Mouse (Mus musculus): ENCODE measurements at regions not wholly inside any gene's neighbourhood (a gene's known extent, or its start where the extent isn't known, plus 50 kb on each side); places are given as distances from the start of the nearest gene placed in this dataset.
"Not testable (repeated sequence)": the region's sequence is repeated elsewhere in the genome, so short reads cannot be mapped to it uniquely, and the experiment has no call there.

DNA sequence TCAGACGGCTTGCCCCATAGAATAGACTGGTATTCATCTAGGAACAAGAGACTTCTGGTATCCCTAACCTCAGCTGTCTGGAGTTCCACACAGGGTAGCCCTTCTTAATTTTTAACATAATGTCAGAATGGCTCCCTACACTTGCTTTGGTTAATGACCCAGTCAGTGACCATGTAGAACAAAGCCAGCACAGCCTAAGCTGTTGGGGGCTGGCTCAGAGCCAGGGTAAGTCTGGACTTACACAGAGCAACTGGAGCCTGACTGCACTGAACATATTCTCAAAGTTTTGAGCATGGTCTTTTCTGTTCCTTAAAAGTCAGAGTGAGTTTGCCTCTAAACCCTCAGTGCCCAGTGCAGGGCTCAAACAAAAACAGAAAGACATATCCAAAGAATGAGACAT lies 123.4 kb downstream of the Gm6685 start:
- peak; percentile 4 to 7 for DNase-seq

DNA sequence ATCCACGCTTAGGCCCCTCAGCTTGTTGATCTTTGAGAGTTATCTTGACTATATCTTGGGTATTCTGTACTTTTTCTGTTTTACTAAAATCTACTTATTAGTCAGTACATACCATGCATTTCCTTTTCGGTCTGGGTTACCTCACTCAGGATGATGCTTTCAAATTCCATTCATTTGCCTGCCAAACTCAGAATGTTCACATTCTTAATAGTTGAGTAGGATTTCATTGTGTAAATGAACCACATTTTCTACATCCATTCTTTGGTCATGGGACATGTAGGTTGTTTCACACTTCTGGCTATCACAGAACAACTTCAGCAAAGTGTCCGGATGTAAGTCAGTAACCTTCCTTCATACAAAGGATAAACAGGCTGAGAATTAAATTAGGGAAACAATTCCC lies 126.1 kb downstream of the Gm6685 start:
- DNase-seq, result no peak

DNA sequence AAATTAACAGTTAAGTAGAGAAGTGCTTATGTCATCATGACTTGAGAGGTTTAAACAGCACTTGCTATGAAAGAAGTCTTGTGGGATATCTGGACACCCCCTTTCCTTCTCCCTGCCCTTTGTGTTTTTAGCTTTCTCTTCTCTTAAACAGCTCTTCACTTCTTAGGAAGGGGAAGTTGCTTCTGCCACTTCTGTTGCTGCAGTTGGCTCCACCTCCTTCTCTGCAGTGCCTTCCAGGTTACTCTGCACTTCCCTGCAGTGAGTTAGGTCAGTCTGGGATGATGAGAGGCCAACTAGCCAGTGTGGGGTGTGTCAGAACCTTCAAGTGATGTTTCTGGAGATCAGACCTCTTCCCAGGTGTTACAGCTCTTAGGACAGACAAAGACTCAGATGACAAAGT lies 137.5 kb downstream of the Gm6685 start:
- no peak for DNase-seq

DNA sequence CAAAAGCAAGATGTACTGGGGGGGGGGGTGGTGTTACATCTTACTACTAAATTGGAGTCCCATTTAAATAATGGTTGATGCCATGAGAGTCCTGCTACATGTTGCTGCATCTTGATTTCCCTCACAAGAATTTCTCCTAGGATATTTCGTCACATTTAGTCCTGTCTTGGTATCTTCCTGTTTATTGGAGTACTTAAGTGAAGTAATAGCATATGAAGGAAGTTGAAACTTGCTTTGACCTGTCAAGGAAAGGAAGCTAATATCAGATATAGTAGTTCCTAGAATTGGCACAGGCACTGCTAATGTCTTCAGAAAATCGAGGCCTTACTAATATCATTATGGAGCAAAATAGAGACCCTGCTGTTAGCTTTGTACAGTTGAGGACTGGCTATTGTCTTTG lies 151.5 kb downstream of the Gm6685 start:
- DNase-seq, result no peak

DNA sequence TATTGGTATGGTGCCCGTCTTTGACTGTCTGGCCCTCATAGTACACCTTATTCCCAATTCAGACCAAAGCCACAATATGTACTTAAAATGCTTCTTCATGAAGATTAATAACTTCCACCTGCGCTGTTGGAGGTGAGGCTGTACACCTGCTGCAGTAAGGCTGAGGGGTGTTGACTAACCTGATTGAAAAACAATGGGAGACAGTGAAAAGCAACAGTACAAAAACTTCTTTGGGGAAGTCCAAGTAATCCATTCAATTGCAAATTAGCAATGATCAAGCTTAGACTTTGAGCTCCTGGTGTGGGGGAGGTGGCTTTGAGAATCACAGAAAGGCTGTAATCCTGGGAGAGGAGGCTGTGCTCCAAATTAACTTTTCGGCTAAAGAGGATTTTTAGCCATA lies 152.2 kb downstream of the Gm6685 start:
- not testable (repeated sequence) for DNase-seq

DNA sequence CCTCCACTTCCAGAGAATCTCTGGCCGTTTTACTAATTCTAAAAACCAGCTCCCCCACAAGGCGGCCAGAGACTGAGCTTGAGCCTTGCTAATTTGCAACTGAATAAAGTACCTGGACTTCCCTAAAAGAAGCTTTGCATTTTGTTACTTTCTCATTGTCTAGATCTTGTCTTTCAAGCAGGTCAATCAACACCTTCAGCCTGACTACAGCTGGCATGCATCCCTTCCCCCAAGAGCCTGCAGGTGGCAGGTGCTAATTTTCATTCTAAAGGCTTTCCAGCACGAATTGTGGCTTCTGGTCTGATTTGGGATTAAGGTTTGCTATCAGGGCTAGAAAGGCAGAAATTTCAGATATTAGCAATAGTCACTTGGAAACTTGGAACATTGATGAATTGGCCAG lies 168.4 kb downstream of the Gm6685 start:
- DNase-seq, result no peak

DNA sequence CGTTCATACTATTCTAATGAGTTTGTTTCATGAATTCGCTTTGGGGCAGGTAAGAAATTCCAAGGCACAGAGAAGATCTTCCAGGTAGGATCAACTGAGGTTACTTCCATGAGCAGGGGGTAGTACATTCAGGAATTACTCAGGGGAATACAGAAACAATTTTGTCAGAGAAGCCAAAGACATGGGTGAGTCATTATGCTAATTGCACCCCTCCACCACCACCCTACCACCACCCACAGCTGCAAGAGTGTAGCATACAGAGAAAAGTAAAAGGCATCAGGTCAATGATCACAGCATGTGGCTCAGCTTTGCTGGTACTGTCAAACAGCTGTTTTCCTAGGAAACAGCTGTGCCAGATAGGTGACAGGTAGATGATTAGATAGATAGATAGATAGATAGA lies 187.2 kb downstream of the Gm6685 start:
- DNase-seq, result no peak
